Mouse (Mus musculus) intestine, embryonic 14.5 days (tissue): ENCODE data around the gene Ppp1r1b. TPM values are rescaled to one million over a fixed set of nuclear protein-coding genes. Genes with fewer than 3 reads are reported as not detected.

Source experiments
- ATAC-seq: fragments of 200-750 bp; cut with Nextera tagmentation; replicated peaks from 2 replicates; pipeline ENCODE4 v1.8.0; 2017; ENCODE audit warnings: low read depth, moderate number of reproducible peaks, moderate TSS enrichment, moderate library complexity; ENCODE audit not compliant: low FRiP score, low TSS enrichment
- DNase-seq: peaks from one replicate; pipeline ENCODE4 v3.0.0-alpha.2; 2018; ENCODE audit warnings: low spot score
- H3K27ac ChIP-seq: fragments of 300-500 bp; sonication (generic); 2 replicates; pipeline ENCODE4 v1.5.1; 2014; ENCODE audit warnings: low read depth, mild to moderate bottlenecking, control low read depth
- H3K27me3 ChIP-seq: fragments of 300-500 bp; sonication (generic); replicated peaks from 2 replicates; pipeline ENCODE4 v1.6.1; 2014; ENCODE audit warnings: low read length, control low read depth; ENCODE audit not compliant: control insufficient read depth, insufficient read depth
- H3K36me3 ChIP-seq: fragments of 300-500 bp; sonication (generic); 2 replicates; pipeline ENCODE4 v1.6.1; 2014; ENCODE audit warnings: low read length, control low read depth; ENCODE audit not compliant: control insufficient read depth, insufficient read depth
- H3K4me1 ChIP-seq: fragments of 300-500 bp; sonication (generic); replicated peaks from 2 replicates; pipeline ENCODE4 v1.6.1; 2014; ENCODE audit warnings: low read length, control low read depth, mixed read lengths; ENCODE audit not compliant: control insufficient read depth, insufficient read depth
- H3K4me2 ChIP-seq: fragments of 300-500 bp; sonication (generic); 2 replicates; pipeline ENCODE4 v1.6.1; 2014; ENCODE audit warnings: low read length
- H3K4me3 ChIP-seq: fragments of 300-500 bp; sonication (generic); 2 replicates; pipeline ENCODE4 v1.5.1; 2014; ENCODE audit warnings: low read depth, low read length, control low read depth, mixed read lengths
- H3K9ac ChIP-seq: fragments of 300-500 bp; sonication (generic); 2 replicates; pipeline ENCODE4 v1.6.1; 2014; ENCODE audit warnings: mild to moderate bottlenecking, low read length
- H3K9me3 ChIP-seq: fragments of 300-500 bp; sonication (generic); 2 replicates; pipeline ENCODE4 v1.6.1; 2016; ENCODE audit warnings: low read length, control low read depth; ENCODE audit not compliant: control insufficient read depth
- WGBS: fragments of 180-500 bp; shearing (Covaris S2); extraction: QIAGEN DNeasy Blood & Tissue Kit; methylation state at CpG from one replicate; pipeline ENCODE4 v1.1.7; 2014; 5-methylcytosine and 5-hydroxymethylcytosine counted together
- polyA plus RNA-seq: library from polyadenylated mRNA; unstranded; fragments of >200 nt; fragmentation: Nextera tagmentation; extraction: Ambion mirVana; gene quantifications from 2 replicates; pipeline ENCODE4 v1.2.1, GENCODE M21; 2014

Ppp1r1b gene
- polyA plus RNA-seq, 1 experiment from 2014 or later = 22.6 TPM

- Histone ChIP-seq H3K4me3 (no peak overlapping the region), H3K27ac (peak overlapping the region; percentile 47; the same call in 1 of the 2 replicates), H3K4me1 (peaks cover 24% of the 10 kb centered on the region), H3K9me3 (no peaks in the 10 kb centered on the region), H3K36me3 (peaks cover 5% of the 10 kb centered on the region; the same call in 1 of the 2 replicates), H3K4me2 (no peak overlapping the region), H3K9ac (no peak overlapping the region), H3K27me3 (0 out of 2 replicates have a peak, but pooled peaks cover 5% of the 10 kb centered on the region)
- DNase-seq (peak; percentile 65), ATAC-seq (peak; percentile 48)
- 34% methylated on average over 4 of the region's 4 CpGs for WGBS
Measured at GRCm38 (mm10) chr11:98395041-98395440, 46.8 kb downstream of the Ppp1r1b start.

- peaks cover 5% of the 10 kb centered on the region; the same call in 1 of the 2 replicates for H3K36me3 ChIP-seq
- H3K27ac ChIP-seq = no peak overlapping the region
- 89% methylated on average over 7 of the region's 7 CpGs for WGBS
- ATAC-seq (no peak), DNase-seq (no peak)
- H3K4me1 ChIP-seq = peaks cover 21% of the 10 kb centered on the region
- no peaks in the 10 kb centered on the region for H3K27me3 ChIP-seq
- H3K4me2 ChIP-seq = no peak overlapping the region
- no peak overlapping the region for H3K4me3 ChIP-seq
- H3K9ac ChIP-seq = no peak overlapping the region
- no peaks in the 10 kb centered on the region for H3K9me3 ChIP-seq
Measured at GRCm38 (mm10) chr11:98397946-98398345, 49.7 kb downstream of the Ppp1r1b start.

- 0% methylated on average over 40 of the region's 40 CpGs for WGBS
- peak within 1 kb of the TSS; percentile 77 for H3K9ac ChIP-seq
- peaks cover 12% of the 10 kb centered on the region for H3K4me1 ChIP-seq
- DNase-seq = peak; percentile 96
- peak; percentile 87 for ATAC-seq
- H3K27ac ChIP-seq = peak within 1 kb of the TSS; percentile 96
- peak within 1 kb of the TSS; percentile 82 for H3K4me3 ChIP-seq
- H3K9me3 ChIP-seq = no peaks in the 10 kb centered on the region
- peaks cover 5% of the 10 kb centered on the region; the same call in 1 of the 2 replicates for H3K36me3 ChIP-seq
- peak within 1 kb of the TSS; percentile 84 for H3K4me2 ChIP-seq
- no peaks in the 10 kb centered on the region for H3K27me3 ChIP-seq
Measured at GRCm38 (mm10) chr11:98400161-98400726, 52.0 kb downstream of the Ppp1r1b start, which contains the start of gene Pgap3. Pgap3 (minus strand) TSS chr11:98400490.

- peaks cover 5% of the 10 kb centered on the region; the same call in 1 of the 2 replicates for H3K36me3 ChIP-seq
- no peaks in the 10 kb centered on the region for H3K27me3 ChIP-seq
- H3K27ac ChIP-seq = peak overlapping the region; percentile 96
- peak; percentile 64 for DNase-seq
- 51% methylated on average over 3 of the region's 3 CpGs for WGBS
- peak overlapping the region; percentile 84 for H3K4me2 ChIP-seq
- no peaks in the 10 kb centered on the region for H3K9me3 ChIP-seq
- H3K4me1 ChIP-seq = peaks cover 12% of the 10 kb centered on the region
- peak; percentile 65 for ATAC-seq
- peak overlapping the region; percentile 82 for H3K4me3 ChIP-seq
- H3K9ac ChIP-seq = peak overlapping the region; percentile 77
Measured at GRCm38 (mm10) chr11:98400816-98401215, 52.6 kb downstream of the Ppp1r1b start.

- DNase-seq (no peak), ATAC-seq (no peak)
- H3K9ac ChIP-seq = no peak overlapping the region
- H3K27ac ChIP-seq = no peak overlapping the region
- H3K27me3 ChIP-seq = no peaks in the 10 kb centered on the region
- H3K4me1 ChIP-seq = peaks cover 14% of the 10 kb centered on the region
- H3K4me2 ChIP-seq = no peak overlapping the region
- no peak overlapping the region for H3K4me3 ChIP-seq
- WGBS = 76% methylated on average over 6 of the region's 6 CpGs
- H3K36me3 ChIP-seq = no peaks in the 10 kb centered on the region
- no peaks in the 10 kb centered on the region for H3K9me3 ChIP-seq
Measured at GRCm38 (mm10) chr11:98406621-98407020, 58.4 kb downstream of the Ppp1r1b start.

Other genes with a start within 250 kb of the Ppp1r1b start
- gene Fbxl20, start 198.0 kb upstream of the Ppp1r1b start, polyA plus RNA-seq = 13.0 and 15.5 TPM in 2 replicates
- gene Med1, start 155.1 kb upstream of the Ppp1r1b start, polyA plus RNA-seq = 57.1 and 63.2 TPM in 2 replicates
- gene Cdk12, start 145.3 kb upstream of the Ppp1r1b start, polyA plus RNA-seq = 13.9 and 14.3 TPM in 2 replicates
- 0.05 and 0.07 TPM in 2 replicates for gene Neurod2, start 18.8 kb upstream of the Ppp1r1b start, polyA plus RNA-seq
- 40.5 and 44.8 TPM in 2 replicates for gene Stard3, start 10.0 kb downstream of the Ppp1r1b start, polyA plus RNA-seq
- gene Tcap, start 35.4 kb downstream of the Ppp1r1b start, polyA plus RNA-seq = not detected in 2 replicates
- gene Pnmt, start 38.0 kb downstream of the Ppp1r1b start, polyA plus RNA-seq = not detected in 2 replicates
- gene Pgap3, start 52.1 kb downstream of the Ppp1r1b start, polyA plus RNA-seq = 13.4 and 14.1 TPM in 2 replicates
- gene Erbb2, start 64.1 kb downstream of the Ppp1r1b start, polyA plus RNA-seq = 33.5 and 35.3 TPM in 2 replicates
- 109 and 123 TPM in 2 replicates for gene Mien1, start 90.6 kb downstream of the Ppp1r1b start, polyA plus RNA-seq
- 74.1 and 74.6 TPM in 2 replicates for gene Grb7, start 98.0 kb downstream of the Ppp1r1b start, polyA plus RNA-seq
- gene Ikzf3, start 197.6 kb downstream of the Ppp1r1b start, polyA plus RNA-seq = 0.16 and 0.19 TPM in 2 replicates
- 0.28 and 0.57 TPM in 2 replicates for gene Zpbp2, start 202.7 kb downstream of the Ppp1r1b start, polyA plus RNA-seq
- 7.2 and 8.5 TPM in 2 replicates for gene Ormdl3, start 239.0 kb downstream of the Ppp1r1b start, polyA plus RNA-seq
- not detected in 2 replicates for gene Lrrc3c, start 249.9 kb downstream of the Ppp1r1b start, polyA plus RNA-seq